Mouse (Mus musculus) E14TG2a.4 (cell line): ENCODE results near the gene H2al1a.
"Not testable (repeated sequence)": the region's sequence is repeated elsewhere in the genome, so short reads cannot be mapped to it uniquely, and the experiment has no call there.

Experiments used
- H3K27me3 ChIP-seq: 2 replicates; pipeline ENCODE4 v1.6.1; 2014; ENCODE audit warnings: low read length, control low read depth; ENCODE audit not compliant: insufficient read depth
- H3K36me3 ChIP-seq: 2 replicates; pipeline ENCODE4 v1.6.1; 2014; ENCODE audit warnings: low read length, control low read depth; ENCODE audit not compliant: insufficient read depth
- H3K4me1 ChIP-seq: replicated peaks from 2 replicates; pipeline ENCODE4 v1.6.1; 2014; ENCODE audit warnings: low read depth, low read length, control low read depth
- H3K4me3 ChIP-seq: replicated peaks from 2 replicates; pipeline ENCODE4 v1.5.1; 2014; ENCODE audit warnings: mild to moderate bottlenecking, low read length
- H3K9me3 ChIP-seq: 2 replicates; pipeline ENCODE4 v1.6.1; 2014; ENCODE audit warnings: low read length, control low read depth
- CTCF ChIP-seq: conservative IDR thresholded peaks from 2 replicates; pipeline ENCODE4 v1.5.1; 2014; ENCODE audit warnings: low read length
- NANOG ChIP-seq: IDR thresholded peaks from 2 replicates; pipeline ENCODE4 v1.6.1; 2014; ENCODE audit warnings: borderline replicate concordance, low read length, mixed read lengths
- POU5F1 ChIP-seq: IDR thresholded peaks from 2 replicates; pipeline ENCODE4 v1.6.1; 2014; ENCODE audit warnings: low read length, borderline replicate concordance

H2al1a gene

GRCm38 (mm10) chrX:11298957-11299356 is at the start of gene H2al1a:
Gene H2al1a (plus strand): TSS chrX:11299257.
- not testable (repeated sequence) for H3K36me3 ChIP-seq, H3K27me3 ChIP-seq, H3K4me3 ChIP-seq, H3K4me1 ChIP-seq, H3K9me3 ChIP-seq

- no peaks in the 10 kb centered on the region for H3K36me3 ChIP-seq
- H3K9me3 ChIP-seq: no peaks in the 10 kb centered on the region
- H3K27me3 ChIP-seq: no peaks in the 10 kb centered on the region
- no peak for TF ChIP-seq NANOG
- no peaks in the 10 kb centered on the region for H3K4me1 ChIP-seq
- H3K4me3 ChIP-seq: no peak overlapping the region
Observed at GRCm38 (mm10) chrX:11250155-11250554, 48.9 kb upstream of the H2al1a start.

DNA sequence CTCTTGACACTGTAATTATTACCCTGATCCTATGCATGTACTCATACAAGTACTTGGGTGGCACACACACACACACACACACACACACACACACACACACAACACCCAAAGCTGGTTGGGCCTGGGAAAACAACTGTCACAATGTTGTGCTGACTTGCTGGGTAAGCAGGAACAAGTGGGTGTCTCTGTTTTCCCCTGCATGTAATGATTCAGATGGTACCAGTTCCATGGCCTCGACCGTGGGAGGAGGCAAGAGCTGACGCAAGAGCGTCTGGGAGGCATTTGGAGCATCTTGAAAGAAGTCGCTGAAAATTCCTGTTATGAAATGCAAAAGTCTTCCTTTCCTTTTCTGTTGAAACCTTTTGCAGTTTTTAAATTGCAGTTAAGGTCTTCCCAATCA is 45.0 kb upstream of the H2al1a start:
- Histone ChIP-seq H3K4me3 (no peak overlapping the region), H3K9me3 (peaks cover 16% of the 10 kb centered on the region), H3K36me3 (no peaks in the 10 kb centered on the region), H3K27me3 (no peaks in the 10 kb centered on the region), H3K4me1 (no peaks in the 10 kb centered on the region)
- TF ChIP-seq CTCF (no peak), POU5F1 (no peak), NANOG (no peak)

GRCm38 (mm10) chrX:11254521-11255207 is 44.4 kb upstream of the H2al1a start:
- Histone ChIP-seq H3K27me3 (no peaks in the 10 kb centered on the region), H3K4me1 (no peaks in the 10 kb centered on the region), H3K9me3 (peaks cover 16% of the 10 kb centered on the region), H3K36me3 (no peaks in the 10 kb centered on the region), H3K4me3 (no peak overlapping the region)
- TF ChIP-seq NANOG: no peak
- no peak for TF ChIP-seq CTCF
- no peak for TF ChIP-seq POU5F1

- Histone ChIP-seq H3K27me3 (no peaks in the 10 kb centered on the region), H3K9me3 (peaks cover 16% of the 10 kb centered on the region), H3K36me3 (no peaks in the 10 kb centered on the region), H3K4me3 (no peak overlapping the region), H3K4me1 (no peaks in the 10 kb centered on the region)
- TF ChIP-seq CTCF: no peak
- no peak for TF ChIP-seq POU5F1
- no peak for TF ChIP-seq NANOG
Observed at GRCm38 (mm10) chrX:11255564-11256360, 43.3 kb upstream of the H2al1a start.

GRCm38 (mm10) chrX:11264918-11265317 is 34.1 kb upstream of the H2al1a start:
- Histone ChIP-seq H3K27me3 (no peaks in the 10 kb centered on the region), H3K4me1 (no peaks in the 10 kb centered on the region), H3K36me3 (no peaks in the 10 kb centered on the region), H3K4me3 (no peak overlapping the region), H3K9me3 (no peaks in the 10 kb centered on the region)
- TF ChIP-seq POU5F1: no peak
- TF ChIP-seq NANOG: no peak
- TF ChIP-seq CTCF: no peak

DNA sequence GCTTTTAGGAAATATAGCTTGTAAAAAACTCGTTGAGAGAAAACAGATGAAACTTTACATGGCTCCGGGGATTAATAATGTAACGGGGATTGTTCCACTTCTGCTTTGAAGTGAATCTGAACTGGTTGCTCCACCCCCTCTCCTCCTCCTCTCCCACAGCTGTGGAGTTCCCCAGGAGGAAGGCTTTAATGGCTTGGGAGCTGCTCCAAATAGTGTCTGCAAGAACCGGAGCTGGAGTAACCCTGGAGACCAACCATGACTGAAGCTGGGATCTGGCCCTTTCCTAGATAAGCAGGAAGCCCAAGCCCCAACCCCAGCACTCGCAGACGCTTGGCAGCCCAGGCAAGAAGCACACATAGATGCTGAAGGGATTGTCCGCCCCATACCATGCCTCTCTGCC is 31.3 kb upstream of the H2al1a start:
- Histone ChIP-seq H3K27me3 (no peaks in the 10 kb centered on the region), H3K4me1 (no peaks in the 10 kb centered on the region), H3K36me3 (no peaks in the 10 kb centered on the region), H3K4me3 (no peak overlapping the region), H3K9me3 (no peaks in the 10 kb centered on the region)
- no peak for TF ChIP-seq POU5F1
- TF ChIP-seq CTCF: no peak
- no peak for TF ChIP-seq NANOG

DNA sequence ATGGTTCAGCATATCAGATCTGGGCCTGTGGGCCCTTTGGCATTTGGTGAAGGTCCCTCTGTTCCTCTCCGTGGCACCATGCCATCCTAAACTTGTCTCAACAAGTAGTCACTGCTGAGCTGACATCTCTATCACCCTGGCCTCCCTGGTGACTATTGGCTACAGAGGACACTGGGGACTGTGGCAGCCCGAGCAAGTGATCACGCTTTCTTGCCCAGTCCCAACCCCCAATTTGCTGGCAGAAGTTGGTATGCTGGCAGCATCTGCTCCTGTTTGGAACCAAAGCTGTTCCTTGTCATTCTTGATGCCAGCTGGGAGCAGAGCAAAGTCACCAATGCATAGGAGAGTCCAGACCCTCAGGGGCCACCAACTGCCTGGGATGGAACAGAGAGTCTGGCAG is 30.0 kb upstream of the H2al1a start:
- Histone ChIP-seq H3K4me3 (no peak overlapping the region), H3K27me3 (no peaks in the 10 kb centered on the region), H3K4me1 (no peaks in the 10 kb centered on the region), H3K9me3 (no peaks in the 10 kb centered on the region), H3K36me3 (no peaks in the 10 kb centered on the region)
- TF ChIP-seq POU5F1 (no peak), CTCF (no peak), NANOG (no peak)

- Histone ChIP-seq H3K27me3 (no peaks in the 10 kb centered on the region), H3K4me3 (no peak overlapping the region), H3K36me3 (no peaks in the 10 kb centered on the region), H3K4me1 (no peaks in the 10 kb centered on the region), H3K9me3 (no peaks in the 10 kb centered on the region)
- TF ChIP-seq CTCF: no peak
- no peak for TF ChIP-seq POU5F1
- TF ChIP-seq NANOG: no peak
Observed at GRCm38 (mm10) chrX:11273190-11273589, 25.9 kb upstream of the H2al1a start.
